Mouse (Mus musculus) left cerebral cortex, adult 11 months (tissue): ENCODE measurements at regions not wholly inside any gene's neighbourhood (a gene's known extent, or its start where the extent isn't known, plus 50 kb on each side); places are given as distances from the start of the nearest gene placed in this dataset.

Experiments
- DNase-seq: peaks from one replicate; pipeline ENCODE4 v3.0.0; 2022; ENCODE audit warnings: low spot score

DNA sequence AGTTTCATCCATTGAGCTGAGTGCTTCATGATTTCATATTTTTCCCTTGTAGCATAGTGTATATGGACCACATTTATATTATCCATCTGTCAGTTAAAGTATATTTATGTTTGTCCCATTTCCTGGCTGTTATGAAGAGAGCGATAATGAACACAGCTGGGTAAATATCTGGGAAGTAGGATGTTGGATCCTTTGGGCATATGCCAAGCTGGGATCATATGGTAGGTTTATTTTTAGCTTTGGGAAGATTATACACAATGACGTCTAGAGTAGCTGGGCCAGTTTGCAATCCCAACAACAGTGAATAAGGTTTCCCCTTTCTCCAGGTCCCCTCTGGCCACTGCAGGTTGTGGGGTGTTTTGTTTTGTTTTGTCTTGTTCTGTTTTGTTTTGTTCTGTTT is 164.5 kb downstream of the Gm765 start:
- DNase-seq = no peak

DNA sequence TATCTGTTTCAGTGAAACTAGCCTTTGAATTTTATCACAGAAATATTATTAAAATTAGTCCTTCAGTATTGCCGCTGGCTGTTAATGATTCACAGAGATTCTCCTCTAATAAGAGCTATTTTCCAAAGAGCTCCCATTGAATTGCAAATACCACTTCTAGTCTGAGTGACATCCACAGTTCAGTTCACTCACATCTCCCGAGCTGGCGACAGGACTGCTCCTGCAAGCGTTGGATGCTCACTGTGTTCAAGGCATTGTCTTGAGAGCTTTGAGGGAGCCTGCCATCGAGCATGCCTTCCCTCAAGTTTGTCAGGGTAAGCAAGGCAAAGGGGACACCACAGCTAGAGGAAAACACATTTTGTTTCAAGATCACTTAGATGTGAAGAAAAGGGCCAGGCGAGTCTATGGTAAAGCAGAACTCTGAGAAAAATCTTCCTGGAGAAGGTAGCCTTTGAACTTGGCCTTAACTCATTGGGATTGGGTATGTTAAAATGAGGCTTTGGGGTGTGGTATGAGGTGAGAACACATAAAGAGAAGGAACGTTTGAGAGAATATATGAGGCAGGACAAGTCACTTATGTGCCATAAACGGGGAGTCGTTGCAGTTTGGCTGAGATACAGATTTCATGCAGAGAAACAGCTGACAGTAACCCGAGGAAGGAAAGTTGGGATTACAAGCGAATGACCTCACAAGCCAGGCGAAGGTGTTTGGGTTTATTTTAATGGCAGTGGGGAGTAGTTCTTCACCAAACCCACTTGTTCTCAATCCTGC is 193.3 kb downstream of the Gm765 start:
- DNase-seq = no peak

DNA sequence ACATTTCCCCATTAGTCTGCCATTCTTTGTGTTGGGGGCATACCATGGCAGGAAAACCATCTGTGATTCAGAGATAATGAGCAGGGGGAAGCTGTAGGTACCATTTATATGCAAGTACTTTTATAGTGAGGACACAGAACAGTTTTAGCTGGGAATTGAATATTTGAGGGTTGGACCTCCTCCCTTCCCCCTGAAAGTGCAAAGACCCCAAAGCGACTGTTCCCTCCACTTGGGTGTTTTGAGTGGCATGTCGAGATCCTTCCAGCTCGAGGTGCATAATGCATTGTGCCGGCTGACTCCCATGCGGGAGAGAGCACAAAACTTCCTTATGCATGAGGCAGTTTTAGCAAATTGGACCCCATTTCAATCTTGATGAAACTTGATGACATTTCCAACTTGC is 194.7 kb downstream of the Gm765 start:
- DNase-seq = no peak

DNA sequence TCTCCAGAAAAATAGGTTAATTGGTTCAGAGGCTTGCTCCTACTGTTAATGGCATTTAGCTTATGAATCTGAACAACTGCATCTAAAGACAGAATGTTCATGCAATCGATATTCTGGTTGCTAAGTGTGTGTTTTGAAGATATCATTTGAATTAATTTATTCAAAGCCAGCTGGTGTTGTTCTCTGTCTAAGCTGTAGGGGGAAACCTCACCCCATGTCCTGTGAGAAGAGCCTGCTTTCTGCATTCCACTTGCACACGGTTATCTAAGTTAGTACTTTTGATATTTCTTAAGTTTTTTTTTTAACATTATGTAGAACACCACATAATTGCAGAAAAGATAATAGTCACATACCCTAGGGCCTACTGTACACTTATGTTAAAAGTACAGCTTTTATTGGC is 209.6 kb downstream of the Gm765 start:
- DNase-seq = peak; percentile 71

DNA sequence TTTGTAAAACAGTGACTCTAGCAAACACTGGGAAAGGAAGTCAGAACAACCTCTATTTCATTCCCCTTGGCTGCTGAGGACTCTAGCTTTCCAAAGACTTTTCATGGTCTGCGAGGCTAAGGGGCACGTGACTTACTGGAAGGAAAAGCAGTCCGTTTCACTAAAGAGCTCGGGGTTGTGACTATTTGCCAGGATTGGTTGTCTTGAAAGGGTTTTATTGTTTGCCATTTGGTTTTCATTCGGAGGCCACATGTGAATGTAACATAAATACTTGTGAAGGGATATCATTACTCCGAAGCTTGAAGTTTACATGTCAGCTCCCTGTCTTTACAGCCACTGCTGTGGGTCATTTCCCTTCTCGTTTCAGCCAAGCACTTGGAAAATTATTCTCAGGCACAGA is 217.1 kb downstream of the Gm765 start:
- DNase-seq = no peak

DNA sequence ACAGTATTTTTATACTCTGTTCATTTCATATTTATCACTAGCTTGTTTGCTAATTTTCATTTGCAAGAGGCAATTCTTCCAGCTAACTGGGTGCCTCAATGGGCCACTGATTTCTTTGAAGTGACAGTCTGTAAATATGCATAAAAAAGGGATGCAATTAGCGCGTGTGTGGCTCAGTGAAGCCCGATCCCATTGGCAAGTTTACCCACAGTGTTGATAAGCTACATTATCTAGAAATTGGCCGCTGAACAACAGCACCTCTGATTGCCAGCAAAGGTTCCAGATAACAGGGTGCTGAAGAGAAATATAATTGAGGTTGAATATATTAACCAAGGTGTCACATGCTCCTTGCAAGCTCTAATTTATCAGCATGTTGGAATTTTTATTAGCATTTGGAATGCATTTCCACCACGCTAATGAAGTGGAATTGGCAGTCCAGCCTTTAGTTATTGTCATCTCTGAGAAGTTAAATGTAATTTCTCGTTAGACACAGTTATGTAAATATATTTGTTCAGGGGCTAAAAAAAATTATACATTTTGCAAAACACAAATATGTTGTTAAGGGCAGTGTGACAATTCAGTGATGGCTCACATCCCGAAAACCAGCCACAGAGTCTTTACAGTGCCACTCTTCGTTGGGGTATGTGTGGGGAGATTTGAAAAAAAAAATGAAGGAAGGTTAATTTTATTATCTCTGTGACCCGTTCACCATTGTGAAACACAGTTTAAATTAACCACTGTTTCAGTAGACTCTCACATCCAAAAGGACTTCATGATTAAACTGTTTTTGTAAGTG is 224.0 kb downstream of the Gm765 start:
- no peak for DNase-seq

DNA sequence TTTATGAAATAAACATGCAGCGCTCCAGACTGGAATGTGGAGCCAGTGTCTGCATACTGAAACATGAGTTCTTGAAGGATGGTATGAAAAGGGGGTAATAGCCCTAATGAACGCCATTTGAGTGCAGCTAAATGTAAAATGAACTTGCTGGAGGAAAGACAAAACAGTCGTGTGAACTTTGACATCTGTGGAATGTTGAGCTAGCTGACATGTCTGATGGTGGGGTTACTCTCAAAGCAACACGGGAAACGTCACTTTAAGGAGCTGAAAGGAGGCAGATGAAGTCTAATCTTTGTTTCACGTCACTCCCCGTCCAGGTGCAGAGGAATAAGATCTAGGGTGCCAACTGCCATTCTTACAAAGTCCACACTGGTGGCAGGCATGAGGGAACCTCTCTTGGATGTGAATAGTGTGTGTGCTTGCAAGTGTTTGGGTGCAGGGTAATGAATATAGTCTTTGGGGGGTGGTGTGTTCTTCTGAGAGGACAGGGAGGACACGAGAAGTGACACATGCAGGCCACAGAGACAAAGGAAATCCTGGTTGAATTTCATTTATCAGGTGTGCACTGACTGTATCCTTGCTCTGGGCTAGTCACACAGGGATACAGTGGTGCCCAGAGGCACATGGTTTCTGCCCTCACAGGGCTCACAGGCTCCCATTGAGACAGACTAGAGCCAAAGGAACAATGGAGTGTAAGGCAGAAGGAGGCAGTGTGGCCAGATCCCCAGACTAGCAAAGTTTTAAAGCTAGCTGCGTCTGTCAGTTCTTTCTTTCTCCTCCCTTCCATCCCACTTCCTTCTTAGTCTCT is 228.0 kb downstream of the Gm765 start:
- DNase-seq = no peak

DNA sequence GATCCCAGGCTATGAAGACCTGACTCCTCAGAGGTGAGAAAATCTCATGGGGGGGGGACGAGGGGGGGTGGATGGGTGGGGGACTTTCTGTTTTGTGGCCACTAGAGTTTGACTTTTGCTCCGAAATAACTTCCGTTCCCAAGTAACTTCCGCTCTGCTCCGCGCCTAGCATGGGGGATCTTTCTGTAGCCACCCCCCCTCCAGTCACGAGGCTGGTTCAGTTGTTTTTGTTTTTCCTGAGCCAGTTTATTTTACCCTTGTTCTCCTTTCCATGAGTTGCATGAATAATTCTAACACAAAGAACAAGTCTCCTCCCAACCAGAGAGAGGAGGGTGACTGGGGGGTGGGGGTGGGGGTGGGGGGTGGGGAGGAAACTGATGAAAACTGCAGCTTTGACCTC is 228.8 kb downstream of the Gm765 start:
- no peak for DNase-seq

DNA sequence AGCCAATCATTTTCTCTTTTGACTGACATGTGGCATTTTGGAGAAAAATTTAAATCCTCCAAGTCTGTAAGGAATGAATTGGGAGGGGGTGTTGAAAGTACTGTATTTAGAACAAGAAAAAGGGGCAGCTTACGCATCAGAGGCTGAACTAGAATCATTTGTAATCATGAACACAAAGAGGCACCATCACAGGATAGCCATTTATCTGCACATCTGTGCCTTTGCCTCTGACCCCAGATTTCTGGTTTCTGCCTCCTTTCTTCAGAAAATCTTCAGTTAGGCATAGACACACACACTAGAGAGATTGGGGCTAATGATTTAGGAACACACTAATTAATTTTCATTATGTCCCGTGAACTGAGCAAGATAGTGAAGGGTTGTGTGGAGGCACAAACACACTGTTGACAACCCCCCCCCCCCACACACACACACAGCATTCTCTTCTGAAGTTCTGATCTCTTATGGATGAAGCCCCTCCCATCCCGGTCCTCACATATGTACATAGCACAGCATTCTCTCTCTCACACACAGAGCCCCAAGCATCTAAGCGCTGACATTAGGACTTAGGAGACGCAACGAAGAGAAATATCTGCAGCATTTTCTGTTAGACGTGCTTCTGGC is 229.9 kb downstream of the Gm765 start:
- DNase-seq = no peak

DNA sequence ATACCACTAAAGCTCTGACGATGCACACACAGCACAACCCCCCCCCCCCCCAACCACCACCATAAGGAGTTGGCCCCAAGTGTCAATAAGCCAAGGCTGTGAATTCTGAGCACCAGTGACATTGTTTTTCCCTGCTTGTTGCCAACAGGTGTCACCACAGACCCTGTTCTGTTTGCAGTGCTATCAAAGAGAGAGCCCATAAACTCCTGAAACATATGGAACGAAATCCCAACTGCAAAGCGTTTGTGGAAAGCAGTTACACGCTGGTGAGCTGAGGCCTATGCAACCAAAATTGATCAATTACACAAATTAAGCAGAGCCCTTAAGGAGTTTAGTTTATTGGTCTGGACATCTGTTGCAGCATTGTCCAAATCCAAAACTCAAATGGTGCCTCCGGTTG is 235.4 kb downstream of the Gm765 start:
- no peak for DNase-seq

DNA sequence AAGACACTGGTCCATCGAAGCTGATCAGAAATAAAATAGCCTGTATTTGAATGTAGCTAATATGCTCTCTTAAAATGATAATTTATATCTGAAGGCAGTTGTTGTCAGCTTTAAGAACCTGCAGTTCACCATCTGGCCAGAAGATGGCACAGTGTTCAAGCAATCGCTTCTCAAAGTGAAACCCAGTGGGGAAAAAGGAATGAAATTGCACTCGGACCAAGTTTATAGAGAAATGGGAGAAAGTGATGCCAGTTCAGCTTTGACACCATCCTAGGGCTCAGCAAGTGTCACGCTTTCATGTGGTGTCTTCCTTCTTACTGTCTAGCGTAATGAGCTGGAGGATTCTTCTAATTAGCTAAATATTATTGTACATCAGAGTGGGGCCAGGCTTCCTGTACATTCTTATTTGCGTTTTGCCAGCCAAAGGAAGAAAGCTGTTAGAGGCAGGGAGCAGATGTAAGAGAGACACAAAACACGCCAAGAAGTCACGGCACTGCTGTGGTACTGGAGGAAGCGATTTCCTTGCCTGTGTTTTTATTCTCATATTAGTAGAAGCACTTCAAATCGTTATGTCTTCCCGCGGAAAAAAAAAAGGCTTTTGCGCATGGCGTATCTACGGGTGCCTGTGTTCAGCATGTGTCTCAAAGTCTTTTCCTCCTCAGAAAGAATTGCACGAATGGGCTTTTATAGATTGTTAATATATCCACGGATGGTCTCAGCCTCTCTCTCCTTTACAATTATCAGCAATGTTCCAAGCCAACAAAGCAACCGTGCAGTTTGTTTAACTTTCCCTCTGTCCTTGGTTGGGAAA is 237.1 kb downstream of the Gm765 start:
- DNase-seq = peak; percentile 72

DNA sequence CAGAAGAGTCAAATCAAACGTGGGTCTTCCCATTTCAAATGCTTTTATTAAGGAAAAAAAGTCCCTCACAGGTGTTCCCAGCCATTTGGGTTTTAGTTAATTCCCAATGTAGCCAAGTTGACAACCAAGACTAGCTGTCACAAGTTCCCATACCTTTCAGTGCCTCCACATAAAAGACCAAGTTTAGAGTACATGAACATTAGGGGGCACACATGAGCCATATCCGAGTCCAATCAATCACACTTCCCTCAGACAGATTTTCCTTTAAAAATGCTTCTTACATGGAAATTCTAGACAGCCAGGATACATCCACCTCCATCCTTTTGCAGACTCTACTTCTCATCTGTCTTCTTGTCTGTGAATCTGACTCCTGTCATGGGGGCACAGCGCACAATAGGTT is 238.1 kb downstream of the Gm765 start:
- DNase-seq = no peak

DNA sequence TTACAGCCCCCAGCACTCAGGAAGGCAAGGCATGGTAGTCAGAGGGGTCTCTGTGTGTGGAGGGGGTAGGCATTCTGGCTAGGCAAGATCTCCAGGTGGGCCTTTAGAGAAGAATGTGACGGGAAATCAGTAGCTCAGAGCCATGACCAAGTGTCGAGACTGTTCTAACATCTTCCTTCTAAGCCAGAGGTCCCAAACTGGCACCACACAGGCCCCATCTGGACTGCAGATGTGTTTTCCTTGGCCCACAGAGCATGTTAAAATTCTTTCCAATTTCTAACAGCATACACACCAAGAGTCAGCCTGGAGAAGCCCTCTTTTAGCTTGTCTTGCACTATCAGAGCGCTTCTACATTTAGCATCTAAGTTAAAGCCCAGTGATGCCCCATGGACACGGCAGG is 241.5 kb downstream of the Gm765 start:
- DNase-seq = no peak

DNA sequence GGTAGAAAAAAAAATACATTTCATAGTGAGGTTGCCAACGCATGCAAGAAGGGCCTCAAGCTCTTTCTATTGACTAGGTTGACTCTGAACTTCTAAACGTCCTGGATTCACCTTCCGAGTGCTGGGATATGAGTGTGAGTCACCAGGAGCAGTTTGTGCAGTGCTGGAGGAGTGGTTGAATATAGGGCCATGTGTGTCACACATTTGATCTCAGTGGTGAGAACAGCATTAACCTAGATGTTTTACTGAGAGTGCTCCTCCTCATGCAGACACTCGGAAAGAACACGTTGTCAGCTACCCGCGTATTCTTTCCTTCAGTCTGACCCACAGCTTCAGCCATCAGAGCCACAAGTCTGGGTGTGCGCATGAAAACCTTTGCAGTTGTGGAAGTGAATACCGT is 243.4 kb downstream of the Gm765 start:
- DNase-seq = no peak

DNA sequence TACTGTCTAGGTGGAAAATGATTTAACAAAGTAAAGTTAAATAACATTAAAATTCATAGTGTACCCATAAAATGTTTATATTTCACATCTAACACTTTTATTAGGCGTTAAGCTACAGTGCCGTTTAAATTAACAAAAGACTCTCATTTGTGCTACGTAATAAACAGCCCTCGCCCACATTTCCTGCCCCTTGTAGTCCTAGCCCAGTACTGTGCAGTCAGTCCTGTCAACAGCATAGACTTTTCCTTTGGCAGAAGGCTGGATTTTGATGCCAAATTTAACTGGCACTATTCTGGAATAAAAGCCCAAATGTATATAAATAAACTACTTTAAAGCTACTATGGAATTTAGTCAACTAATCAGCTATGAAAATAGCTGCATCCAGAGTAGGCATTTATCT is 247.3 kb downstream of the Gm765 start:
- DNase-seq = no peak

DNA sequence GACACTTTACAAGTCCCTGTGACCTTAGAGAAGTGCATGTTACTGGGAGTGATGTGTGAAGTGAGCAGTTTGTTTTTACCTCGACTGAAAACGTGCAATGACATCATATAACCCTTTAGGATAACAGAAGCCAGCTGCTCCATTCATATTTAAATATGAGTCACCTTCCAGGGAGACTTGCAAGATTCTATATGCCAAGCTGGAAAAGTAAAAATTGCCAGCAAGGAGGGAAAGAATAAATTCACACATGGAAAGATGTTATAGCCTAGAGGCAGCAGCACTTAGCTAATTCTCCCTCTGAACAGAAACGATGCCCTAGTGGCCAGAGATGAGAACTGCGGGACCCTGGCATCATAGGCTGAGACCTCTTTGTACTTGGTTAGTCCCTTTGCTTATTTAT is 253.4 kb downstream of the Gm765 start:
- DNase-seq = no peak

DNA sequence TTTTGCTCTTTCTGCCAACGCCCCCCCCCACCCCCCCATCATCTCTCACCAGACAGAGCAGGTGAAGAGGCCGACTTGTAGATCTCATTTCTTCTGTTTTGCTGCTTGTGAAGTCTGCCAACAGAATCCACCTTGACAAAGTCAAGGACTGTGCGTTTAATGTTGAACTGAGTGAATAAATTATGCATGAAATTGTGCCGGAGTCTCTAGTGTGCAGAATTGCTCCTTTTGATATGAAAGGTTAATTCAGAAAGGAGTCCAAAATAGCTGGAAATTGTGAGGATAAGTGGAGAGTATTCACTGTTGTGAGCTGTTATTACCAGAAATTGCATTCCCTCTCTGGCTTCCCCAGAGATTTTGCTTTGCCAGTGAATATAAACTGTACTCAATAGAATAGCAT is 262.5 kb downstream of the Gm765 start:
- no peak for DNase-seq
